Mouse (Mus musculus) CH12.LX (cell line): ENCODE measurements at regions not wholly inside any gene's neighbourhood (a gene's known extent, or its start where the extent isn't known, plus 50 kb on each side); places are given as distances from the start of the nearest gene placed in this dataset.

Source experiments
- DNase-seq: peaks from one replicate; pipeline ENCODE4 v3.0.0-alpha.2; 2013; ENCODE audit errors: extremely low read depth
- H3K27ac ChIP-seq: 2 replicates; pipeline ENCODE4 v1.5.1; 2012; ENCODE audit warnings: low read depth, mild to moderate bottlenecking, control low read depth, moderate library complexity; ENCODE audit not compliant: insufficient read depth
- H3K27me3 ChIP-seq: replicated peaks from 2 replicates; pipeline ENCODE3; 2012; ENCODE audit warnings: inconsistent platforms
- H3K36me3 ChIP-seq, 2 experiments: replicated peaks in 1 of 2; 2 replicates each; pipeline versions ENCODE3 to v1.6.1; 2012; ENCODE audit warnings: inconsistent platforms in 1 of 2, low read length in 1 of 2, mild to moderate bottlenecking in 1 of 2, mixed read lengths in 1 of 2, moderate library complexity in 1 of 2; ENCODE audit not compliant: control insufficient read depth in 1 of 2, insufficient read depth in 1 of 2
- H3K4me1 ChIP-seq, 2 experiments: 2 replicates each; pipeline ENCODE4 v1.6.1; 2012; ENCODE audit warnings: inconsistent platforms in 1 of 2, moderate library complexity in 1 of 2; ENCODE audit not compliant: insufficient read depth in 2 of 2, control insufficient read depth in 1 of 2
- H3K4me2 ChIP-seq: 2 replicates; pipeline ENCODE4 v1.6.1; 2012; ENCODE audit warnings: low read depth, mild to moderate bottlenecking, control low read depth; ENCODE audit not compliant: poor library complexity, insufficient read depth, severe bottlenecking
- H3K4me3 ChIP-seq, 3 experiments: fragments of 150-350 bp in 1 of 3; sonication (generic) in 1 of 3; replicated peaks in 1 of 3; 2 replicates each; pipeline versions ENCODE3 to v1.5.1; 2011 to 2012; ENCODE audit warnings: low read depth in 2 of 3, low read length in 2 of 3, mild to moderate bottlenecking in 2 of 3, moderate library complexity in 2 of 3, control low read depth in 1 of 3, improper control_type of control experiment in 1 of 3, inconsistent platforms in 1 of 3, mixed read lengths in 1 of 3; ENCODE audit not compliant: poor library complexity in 1 of 3
- H3K79me2 ChIP-seq: replicated peaks from 2 replicates; pipeline ENCODE4 v1.6.1; 2012; ENCODE audit warnings: mild to moderate bottlenecking, moderate library complexity; ENCODE audit not compliant: control insufficient read depth, poor library complexity, insufficient read depth, severe bottlenecking; ENCODE audit errors: extremely low read depth
- H3K9ac ChIP-seq: 2 replicates; pipeline ENCODE4 v1.6.1; 2012; ENCODE audit warnings: low read depth, mild to moderate bottlenecking, control low read depth, moderate library complexity; ENCODE audit not compliant: insufficient read depth
- H3K9me3 ChIP-seq: replicated peaks from 2 replicates; pipeline ENCODE3; 2012; ENCODE audit warnings: low read length, inconsistent platforms, mixed read lengths
- E2F4 ChIP-seq: IDR thresholded peaks from 2 replicates; pipeline ENCODE4 v1.6.1; 2011; ENCODE audit warnings: low read depth, low read length, improper control_type of control experiment; ENCODE audit not compliant: insufficient replicate concordance
- ELF1 ChIP-seq: IDR thresholded peaks from 2 replicates; pipeline ENCODE4 v1.6.1; 2014; ENCODE audit warnings: low read depth, mild to moderate bottlenecking, inconsistent platforms, low read length, improper control_type of control experiment
- ETS1 ChIP-seq: conservative IDR thresholded peaks from 2 replicates; pipeline ENCODE4 v1.6.1; 2012; ENCODE audit warnings: low read depth, mild to moderate bottlenecking, inconsistent platforms, low read length, improper control_type of control experiment, moderate library complexity
- GABPA ChIP-seq: IDR thresholded peaks from 2 replicates; pipeline ENCODE4 v1.6.1; 2012; ENCODE audit warnings: low read depth, low read length, improper control_type of control experiment, inconsistent platforms; ENCODE audit not compliant: insufficient replicate concordance
- HCFC1 ChIP-seq: IDR thresholded peaks from 2 replicates; pipeline ENCODE4 v1.6.1; 2012; ENCODE audit warnings: low read depth, mild to moderate bottlenecking, inconsistent platforms, low read length, improper control_type of control experiment
- IRF4 ChIP-seq: IDR thresholded peaks from 2 replicates; pipeline ENCODE4 v1.6.1; 2014; ENCODE audit warnings: low read depth, mild to moderate bottlenecking, inconsistent platforms, low read length, improper control_type of control experiment
- JUN ChIP-seq: IDR thresholded peaks from 2 replicates; pipeline ENCODE4 v1.6.1; 2011; ENCODE audit warnings: low read depth, mild to moderate bottlenecking, low read length, improper control_type of control experiment, moderate library complexity; ENCODE audit not compliant: insufficient read depth
- KAT2A ChIP-seq: IDR thresholded peaks from 2 replicates; pipeline ENCODE4 v1.6.1; 2012; ENCODE audit warnings: low read length, improper control_type of control experiment, inconsistent platforms; ENCODE audit not compliant: insufficient replicate concordance
- MAFK ChIP-seq: IDR thresholded peaks from 2 replicates; pipeline ENCODE4 v1.6.1; 2011; ENCODE audit warnings: low read length, improper control_type of control experiment; ENCODE audit not compliant: insufficient replicate concordance
- MAX ChIP-seq: IDR thresholded peaks from 2 replicates; pipeline ENCODE4 v1.6.1; 2011; ENCODE audit warnings: low read length, improper control_type of control experiment
- MAZ ChIP-seq: IDR thresholded peaks from 2 replicates; pipeline ENCODE4 v1.6.1; 2012; ENCODE audit warnings: low read depth, mild to moderate bottlenecking, inconsistent platforms, low read length, improper control_type of control experiment, moderate library complexity
- MYC ChIP-seq: IDR thresholded peaks from 2 replicates; pipeline ENCODE4 v1.6.1; 2011; ENCODE audit warnings: low read depth, mild to moderate bottlenecking, improper control_type of control experiment, low read length
- NELFE ChIP-seq: IDR thresholded peaks from 2 replicates; pipeline ENCODE4 v1.6.1; 2011; ENCODE audit warnings: low read depth, low read length, improper control_type of control experiment
- PAX5 ChIP-seq: IDR thresholded peaks from 2 replicates; pipeline ENCODE4 v1.6.1; 2012; ENCODE audit warnings: low read length, inconsistent platforms, mixed read lengths
- POLR2AphosphoS2 ChIP-seq: IDR thresholded peaks from 2 replicates; pipeline ENCODE4 v1.6.1; 2011; ENCODE audit warnings: low read depth, low read length, improper control_type of control experiment
- RAD21 ChIP-seq: IDR thresholded peaks from 2 replicates; pipeline ENCODE4 v1.6.1; 2011; ENCODE audit warnings: low read depth, mild to moderate bottlenecking, low read length, improper control_type of control experiment, moderate library complexity
- SIN3A ChIP-seq: IDR thresholded peaks from 2 replicates; pipeline ENCODE4 v1.6.1; 2012; ENCODE audit warnings: low read length, improper control_type of control experiment, inconsistent platforms
- SMC3 ChIP-seq: IDR thresholded peaks from 2 replicates; pipeline ENCODE4 v1.6.1; 2011; ENCODE audit warnings: low read depth, low read length, improper control_type of control experiment
- TBP ChIP-seq: conservative IDR thresholded peaks from 2 replicates; pipeline ENCODE4 v1.6.1; 2011; ENCODE audit warnings: low read depth, low read length, improper control_type of control experiment
- TCF12 ChIP-seq: IDR thresholded peaks from 2 replicates; pipeline ENCODE4 v1.6.1; 2014; ENCODE audit warnings: low read depth, mild to moderate bottlenecking, inconsistent platforms, low read length, improper control_type of control experiment
- UBTF ChIP-seq: IDR thresholded peaks from 2 replicates; pipeline ENCODE4 v1.6.1; 2012; ENCODE audit warnings: low read depth, mild to moderate bottlenecking, inconsistent platforms, low read length, improper control_type of control experiment, moderate library complexity
- ZC3H11A ChIP-seq: IDR thresholded peaks from 2 replicates; pipeline ENCODE4 v1.6.1; 2012; ENCODE audit warnings: low read depth, mild to moderate bottlenecking, inconsistent platforms, low read length, improper control_type of control experiment
- ZKSCAN1 ChIP-seq: IDR thresholded peaks from 2 replicates; pipeline ENCODE4 v1.6.1; 2012; ENCODE audit warnings: low read depth, inconsistent platforms, low read length, improper control_type of control experiment, borderline replicate concordance
- ZMIZ1 ChIP-seq: IDR thresholded peaks from 2 replicates; pipeline ENCODE4 v1.6.1; 2012; ENCODE audit warnings: low read depth, mild to moderate bottlenecking, inconsistent platforms, low read length, improper control_type of control experiment
- ZNF384 ChIP-seq: IDR thresholded peaks from 2 replicates; pipeline ENCODE4 v1.6.1; 2012; ENCODE audit warnings: low read depth, low read length, improper control_type of control experiment, inconsistent platforms
- dilution Hi-C: fragments of 300-500 bp; cut with MboI; formaldehyde crosslinking; loops from 2 replicates; pipeline ENCODE4 v1.14.3; 2020; ENCODE audit warnings: low sequenced_read_pairs; ENCODE audit not compliant: extremely low pct_unique_long_range_greater_than_20kb, extremely low pct_ligation_motif_present
- in situ Hi-C: fragments of 300-500 bp; cut with MboI; formaldehyde crosslinking; loops from 3 replicates; pipeline ENCODE4 v1.14.3; 2019; ENCODE audit warnings: low sequenced_read_pairs, low pct_ligation_motif_present, low pct_unique_long_range_greater_than_20kb, mixed read lengths

DNA sequence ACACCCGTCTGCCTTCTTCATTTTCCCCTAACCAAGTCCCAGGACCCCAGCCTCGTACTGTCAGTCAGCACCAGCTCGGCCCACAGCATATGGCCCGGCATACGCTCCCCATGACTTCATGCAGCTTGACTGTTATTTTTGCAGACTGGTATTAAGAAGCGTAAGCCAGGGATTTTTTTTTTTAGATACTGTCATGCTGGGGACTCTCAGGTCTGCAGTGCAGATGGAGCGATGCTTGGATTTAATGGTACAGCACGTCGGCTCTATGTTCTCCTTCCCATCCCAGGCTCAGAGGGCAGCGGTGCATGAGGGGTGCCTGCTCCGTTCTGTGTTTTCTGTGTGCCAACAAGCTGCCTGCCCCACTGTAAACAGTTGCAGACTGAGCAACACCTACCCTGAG lies 231.4 kb upstream of the Rgma start:
- Histone ChIP-seq H3K9me3 (no peaks in the 10 kb centered on the region), H3K27me3 (no peaks in the 10 kb centered on the region), H3K27ac (no peak overlapping the region), H3K36me3 (no peaks in the 10 kb centered on the region), H3K79me2 (no peaks in the 10 kb centered on the region), H3K9ac (no peak overlapping the region)
- DNase-seq: no peak
- in situ Hi-C loops: no loop called here
- TF ChIP-seq ZMIZ1 (no peak), UBTF (no peak), E2F4 (no peak), ZC3H11A (no peak), ETS1 (no peak), ZKSCAN1 (no peak), ELF1 (no peak), POLR2AphosphoS2 (no peak)
- TF ChIP-seq, all 38 proteins: peak for 0
- Histone ChIP-seq H3K4me1 (no peaks in the 10 kb centered on the region), H3K4me2 (no peak overlapping the region), H3K4me3 (no peak overlapping the region)
- dilution Hi-C loops: no loop called here

- H3K9me3 ChIP-seq: no peaks in the 10 kb centered on the region
- no peak overlapping the region for H3K9ac ChIP-seq
These were observed 230.5 kb upstream of the Rgma start for GRCm38 (mm10) chr7:73144846-73145245.

GRCm38 (mm10) chr7:73147251-73147650 lies 228.1 kb upstream of the Rgma start:
- H3K36me3 ChIP-seq: no peaks in the 10 kb centered on the region
- TF ChIP-seq E2F4: no peak
- TF ChIP-seq JUN: no peak
- TF ChIP-seq HCFC1: no peak
- TF ChIP-seq ZNF384: no peak
- no peak for TF ChIP-seq POLR2AphosphoS2
- TF ChIP-seq SIN3A: no peak
- TF ChIP-seq TCF12: no peak
- TF ChIP-seq ZC3H11A: no peak
- TF ChIP-seq SMC3: no peak
- no peak for TF ChIP-seq RAD21
- TF ChIP-seq MYC: no peak
- TF ChIP-seq MAX: no peak
- no peak for TF ChIP-seq KAT2A
- TF ChIP-seq ETS1: no peak
- TF ChIP-seq MAFK: no peak
- no peak for TF ChIP-seq IRF4
- TF ChIP-seq UBTF: no peak
- TF ChIP-seq PAX5: no peak
- H3K27me3 ChIP-seq: no peaks in the 10 kb centered on the region
- dilution Hi-C loops (no loop called here), in situ Hi-C loops (no loop called here)
- no peak overlapping the region for H3K27ac ChIP-seq
- no peak for DNase-seq
- H3K79me2 ChIP-seq: no peaks in the 10 kb centered on the region
- H3K9me3 ChIP-seq: no peaks in the 10 kb centered on the region
- no peaks in the 10 kb centered on the region for H3K4me1 ChIP-seq
- H3K4me2 ChIP-seq: no peak overlapping the region
- H3K9ac ChIP-seq: no peak overlapping the region
- H3K4me3 ChIP-seq: no peak overlapping the region

More at GRCm38 (mm10) chr7:73144846-73145245, 230.5 kb upstream of the Rgma start:
- no peaks in the 10 kb centered on the region for H3K36me3 ChIP-seq
- H3K4me2 ChIP-seq: no peak overlapping the region
- DNase-seq: no peak
- dilution Hi-C loops: no loop called here
- in situ Hi-C loops: no loop called here
- no peak overlapping the region for H3K4me3 ChIP-seq
- no peaks in the 10 kb centered on the region for H3K4me1 ChIP-seq
- no peaks in the 10 kb centered on the region for H3K79me2 ChIP-seq
- TF ChIP-seq RAD21: no peak
- TF ChIP-seq GABPA: no peak
- no peak for TF ChIP-seq JUN
- TF ChIP-seq MAZ: no peak
- TF ChIP-seq ELF1: no peak
- no peak for TF ChIP-seq ZKSCAN1
- no peak for TF ChIP-seq NELFE
- TF ChIP-seq TBP: no peak
- no peak for TF ChIP-seq ETS1
- no peak for TF ChIP-seq HCFC1
- no peak for TF ChIP-seq MYC
- TF ChIP-seq SMC3: no peak
- TF ChIP-seq, all 38 proteins: peak for 0
- no peaks in the 10 kb centered on the region for H3K27me3 ChIP-seq
- H3K27ac ChIP-seq: no peak overlapping the region
